Mouse (Mus musculus) midbrain, embryonic 15.5 days (tissue): Measurements from ENCODE around the gene Kcng3. TPM values are rescaled to one million over a fixed set of nuclear protein-coding genes. Genes with fewer than 3 reads are reported as not detected.
A peak's percentile ranks its signal among the peaks of the same experiment; 100 is the strongest.

Experiments used
- ATAC-seq: fragments of 200-750 bp; cut with Nextera tagmentation; replicated peaks from 2 replicates; pipeline ENCODE4 v1.8.0; 2017; ENCODE audit warnings: moderate TSS enrichment
- H3K27ac ChIP-seq: fragments of 300-500 bp; sonication (generic); 2 replicates; pipeline ENCODE4 v1.5.1; 2015; ENCODE audit warnings: mild to moderate bottlenecking, inconsistent platforms
- H3K27me3 ChIP-seq: fragments of 300-500 bp; sonication (generic); replicated peaks from 2 replicates; pipeline ENCODE4 v1.6.1; 2015; ENCODE audit warnings: inconsistent platforms
- H3K36me3 ChIP-seq: fragments of 300-500 bp; sonication (generic); replicated peaks from 2 replicates; pipeline ENCODE4 v1.6.1; 2015; ENCODE audit warnings: inconsistent platforms
- H3K4me1 ChIP-seq: fragments of 300-500 bp; sonication (generic); 2 replicates; pipeline ENCODE4 v1.6.1; 2015; ENCODE audit warnings: inconsistent platforms
- H3K4me2 ChIP-seq: fragments of 300-500 bp; sonication (generic); 2 replicates; pipeline ENCODE4 v1.6.1; 2015; ENCODE audit warnings: inconsistent platforms, mild to moderate bottlenecking, moderate library complexity
- H3K4me3 ChIP-seq: fragments of 300-500 bp; sonication (generic); 2 replicates; pipeline ENCODE4 v1.5.1; 2015; ENCODE audit warnings: mild to moderate bottlenecking, inconsistent platforms
- H3K9ac ChIP-seq: fragments of 300-500 bp; sonication (generic); 2 replicates; pipeline ENCODE4 v1.6.1; 2015; ENCODE audit warnings: mild to moderate bottlenecking, inconsistent platforms
- H3K9me3 ChIP-seq: fragments of 300-500 bp; sonication (generic); 2 replicates; pipeline ENCODE4 v1.6.1; 2016; ENCODE audit warnings: inconsistent platforms
- WGBS: fragments of 180-500 bp; shearing (Covaris S2); methylation state at CpG from one replicate; pipeline ENCODE4 v1.1.7; 2015; ENCODE audit warnings: mixed read lengths; 5-methylcytosine and 5-hydroxymethylcytosine counted together
- polyA plus RNA-seq: library from polyadenylated mRNA; unstranded; fragments of >200 nt; fragmentation: Nextera tagmentation; extraction: Ambion mirVana; gene quantifications from 2 replicates; pipeline ENCODE4 v1.2.1, GENCODE M21; 2015

Kcng3 gene
- polyA plus RNA-seq, 1 experiment from 2014 or later = 0.06 TPM

GRCm38 (mm10) chr17:83565506-83565905 lies 66.2 kb downstream of the Kcng3 start:
- Histone ChIP-seq H3K36me3 (no peaks in the 10 kb centered on the region), H3K27ac (no peak overlapping the region), H3K9me3 (no peaks in the 10 kb centered on the region), H3K4me3 (no peak overlapping the region), H3K4me1 (no peaks in the 10 kb centered on the region), H3K9ac (no peak overlapping the region), H3K4me2 (no peak overlapping the region), H3K27me3 (no peaks in the 10 kb centered on the region)
- peak; percentile 64; the same call in 1 of the 2 replicates for ATAC-seq
- 52% methylated on average over 4 of the region's 4 CpGs for WGBS

DNA sequence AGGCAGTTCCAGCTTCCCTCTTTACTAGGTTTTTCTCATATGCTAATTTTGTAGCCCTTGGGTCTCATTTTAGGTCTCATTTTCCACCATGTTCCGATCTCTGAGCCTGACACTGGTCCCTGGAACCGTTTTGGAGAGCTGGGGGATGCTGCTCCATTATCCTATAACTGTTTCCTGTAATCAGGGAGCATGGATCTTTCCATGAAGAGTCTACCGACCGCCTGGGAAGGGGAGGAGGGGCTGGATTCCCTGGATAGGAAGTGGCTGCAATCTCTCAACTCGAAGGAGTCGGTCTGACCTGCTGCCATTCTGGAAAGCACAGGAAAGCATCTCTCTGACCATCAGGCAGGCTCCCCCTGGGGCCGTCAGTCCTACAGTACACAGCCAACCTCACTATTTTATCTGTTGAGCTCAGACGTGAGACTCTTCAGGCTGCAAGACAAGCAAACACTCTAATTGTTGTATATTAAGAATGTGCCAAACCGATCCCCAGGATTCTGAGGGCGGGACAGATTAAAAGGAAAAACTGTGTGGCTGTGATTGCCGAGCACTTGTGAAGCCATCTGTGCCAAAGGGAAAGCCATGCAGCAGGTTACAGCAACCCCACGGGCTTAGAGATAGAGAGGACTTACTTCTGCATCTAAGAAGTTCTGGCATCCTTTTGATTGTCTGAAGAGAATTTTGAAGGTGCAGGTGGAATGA lies 67.4 kb downstream of the Kcng3 start:
- H3K4me3 ChIP-seq = no peak overlapping the region
- no peaks in the 10 kb centered on the region for H3K36me3 ChIP-seq
- no peaks in the 10 kb centered on the region for H3K9me3 ChIP-seq
- H3K4me2 ChIP-seq = no peak overlapping the region
- no peaks in the 10 kb centered on the region for H3K27me3 ChIP-seq
- H3K27ac ChIP-seq = no peak overlapping the region
- H3K9ac ChIP-seq = no peak overlapping the region
- WGBS = 66% methylated on average over 12 of the region's 12 CpGs
- ATAC-seq = no peak
- no peaks in the 10 kb centered on the region for H3K4me1 ChIP-seq

DNA sequence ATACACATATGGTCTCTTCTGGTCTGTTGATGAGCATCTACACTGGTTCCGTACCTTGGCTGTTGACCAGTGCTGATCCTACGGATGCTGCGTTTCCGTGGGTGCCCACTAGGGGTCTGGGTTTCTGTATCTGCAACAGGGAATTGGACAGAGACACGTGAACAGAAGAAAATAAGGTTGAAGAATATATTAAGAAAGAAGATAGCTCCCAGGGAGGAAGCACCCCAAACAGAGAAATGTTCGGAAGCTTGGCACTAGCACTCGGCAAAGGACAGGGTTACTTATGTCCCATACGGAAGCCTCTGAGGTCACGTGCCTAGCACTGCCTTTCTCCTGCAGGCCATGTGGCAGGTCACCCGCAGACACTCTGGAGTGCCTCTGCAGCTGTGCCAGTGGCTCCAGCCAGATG lies 68.0 kb downstream of the Kcng3 start:
- 0 out of 2 replicates have a peak, but pooled peaks have one; percentile 27 for ATAC-seq
- Histone ChIP-seq H3K4me1 (no peaks in the 10 kb centered on the region), H3K9me3 (no peaks in the 10 kb centered on the region), H3K36me3 (no peaks in the 10 kb centered on the region), H3K4me2 (no peak overlapping the region), H3K4me3 (no peak overlapping the region), H3K27ac (no peak overlapping the region), H3K27me3 (no peaks in the 10 kb centered on the region), H3K9ac (no peak overlapping the region)
- 53% methylated on average over 10 of the region's 10 CpGs for WGBS

DNA sequence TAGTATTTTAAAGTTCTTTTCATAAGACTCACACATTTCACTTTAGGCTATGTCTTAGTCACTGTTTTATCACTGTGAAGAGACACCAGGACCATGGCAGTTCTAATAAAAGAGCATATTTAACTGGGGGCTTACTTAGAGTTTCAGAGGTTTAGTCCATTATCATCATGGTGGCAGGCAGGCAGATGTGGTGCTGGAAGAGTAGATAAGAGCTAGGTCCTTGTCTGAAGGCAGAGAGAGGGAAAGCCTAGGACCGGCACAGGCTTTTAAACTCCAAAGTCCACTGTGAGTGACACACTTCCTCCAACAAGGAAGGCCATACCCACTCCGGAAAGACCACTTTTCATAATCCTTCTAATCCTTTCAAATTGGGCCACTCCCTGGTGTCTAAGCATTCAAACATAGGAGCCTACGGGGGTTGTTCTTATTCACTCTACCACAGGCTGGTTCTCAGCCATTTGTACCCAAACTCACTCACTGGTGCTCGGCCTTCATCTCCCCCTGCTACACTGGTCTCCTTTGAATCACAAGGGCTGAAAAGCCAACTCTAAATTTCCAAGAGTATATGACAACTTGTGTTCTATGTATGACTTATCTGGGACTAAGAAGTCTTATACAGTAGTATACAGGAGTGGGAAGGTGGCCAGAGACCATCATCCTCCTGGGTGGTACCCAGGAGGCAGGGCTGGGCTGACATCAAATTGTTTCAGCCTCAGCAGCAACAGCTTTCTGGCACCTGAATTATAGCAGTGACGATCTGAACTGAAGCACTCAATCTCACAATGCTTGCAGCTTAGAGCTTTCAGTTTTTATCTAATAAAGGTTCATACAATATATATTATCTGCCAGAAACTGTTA lies 69.3 kb downstream of the Kcng3 start:
- Histone ChIP-seq H3K4me3 (no peak overlapping the region), H3K4me2 (no peak overlapping the region), H3K36me3 (no peaks in the 10 kb centered on the region), H3K9ac (no peak overlapping the region), H3K4me1 (no peaks in the 10 kb centered on the region), H3K27ac (no peak overlapping the region), H3K9me3 (no peaks in the 10 kb centered on the region), H3K27me3 (no peaks in the 10 kb centered on the region)
- WGBS = 91% methylated on average over 5 of the region's 5 CpGs
- ATAC-seq = no peak

GRCm38 (mm10) chr17:83559081-83559480 lies 72.6 kb downstream of the Kcng3 start:
- Histone ChIP-seq H3K27ac (no peak overlapping the region), H3K27me3 (no peaks in the 10 kb centered on the region), H3K9ac (no peak overlapping the region), H3K4me2 (no peak overlapping the region), H3K4me3 (no peak overlapping the region), H3K4me1 (no peaks in the 10 kb centered on the region), H3K36me3 (no peaks in the 10 kb centered on the region), H3K9me3 (no peaks in the 10 kb centered on the region)
- ATAC-seq = no peak
- 47% methylated on average over 8 of the region's 8 CpGs for WGBS

DNA sequence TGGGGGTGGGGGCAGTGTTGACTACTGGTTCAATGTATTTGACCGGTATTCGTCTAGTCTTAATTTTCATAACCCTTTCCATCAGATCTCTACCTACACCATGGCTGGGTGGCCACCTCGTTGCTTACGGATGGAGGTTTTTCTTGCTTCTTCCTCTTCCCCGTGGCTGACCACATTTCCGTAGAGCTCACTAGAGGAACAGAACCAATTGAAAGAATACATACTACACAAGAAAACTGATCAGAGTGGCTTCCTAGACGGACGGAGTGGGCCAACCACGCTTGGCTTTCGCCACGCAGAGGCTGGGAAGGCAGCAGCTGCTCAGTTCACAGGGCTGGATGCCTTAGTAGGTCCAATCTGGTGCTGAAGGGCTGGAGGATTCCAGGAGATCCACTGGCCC lies 75.9 kb downstream of the Kcng3 start:
- no peaks in the 10 kb centered on the region for H3K9me3 ChIP-seq
- no peaks in the 10 kb centered on the region for H3K27me3 ChIP-seq
- H3K4me2 ChIP-seq = no peak overlapping the region
- no peak overlapping the region for H3K9ac ChIP-seq
- ATAC-seq = no peak
- H3K4me1 ChIP-seq = no peaks in the 10 kb centered on the region
- H3K36me3 ChIP-seq = no peaks in the 10 kb centered on the region
- H3K27ac ChIP-seq = no peak overlapping the region
- 96% methylated on average over 11 of the region's 11 CpGs for WGBS
- H3K4me3 ChIP-seq = no peak overlapping the region

- Histone ChIP-seq H3K27me3 (no peaks in the 10 kb centered on the region), H3K4me1 (no peaks in the 10 kb centered on the region), H3K9ac (no peak overlapping the region), H3K9me3 (no peaks in the 10 kb centered on the region), H3K36me3 (no peaks in the 10 kb centered on the region), H3K4me3 (no peak overlapping the region), H3K4me2 (no peak overlapping the region), H3K27ac (no peak overlapping the region)
- no peak for ATAC-seq
- 92% methylated on average over 7 of the region's 7 CpGs for WGBS
Observed at GRCm38 (mm10) chr17:83554997-83555396, 76.7 kb downstream of the Kcng3 start.

DNA sequence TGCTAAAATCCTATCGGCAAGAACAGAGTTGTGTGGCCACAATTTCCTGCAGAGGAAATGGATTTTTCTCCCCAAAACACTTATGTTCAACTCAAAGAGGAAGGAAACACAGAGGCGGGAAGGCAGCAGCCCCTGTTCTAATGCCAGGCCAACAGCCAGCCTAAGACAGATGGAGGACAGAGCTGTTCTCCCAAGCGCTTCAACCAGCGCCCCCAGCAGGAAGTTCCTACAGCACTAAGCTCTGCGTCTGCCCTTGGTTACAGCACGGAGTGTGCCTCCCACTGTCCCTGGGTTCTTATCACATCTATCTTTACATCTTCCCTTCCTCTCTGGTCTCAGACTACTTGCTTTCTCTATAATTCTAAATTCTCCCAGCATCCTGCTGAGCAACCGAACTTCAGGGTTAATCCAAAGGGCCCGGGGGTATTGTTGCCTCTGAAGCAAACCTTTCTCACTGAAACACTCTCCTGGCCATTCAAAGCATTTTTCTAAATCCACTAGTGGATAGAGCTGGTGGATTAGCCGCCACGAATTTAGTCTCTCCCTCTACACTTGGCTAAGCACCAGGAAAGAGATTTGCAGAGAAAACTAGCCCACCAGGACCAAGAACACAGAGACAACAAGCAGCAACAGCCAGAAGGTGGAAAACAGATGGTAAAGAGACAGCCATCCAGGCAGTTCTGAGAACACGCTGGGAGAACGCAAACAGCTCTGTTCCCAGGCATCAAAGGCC lies 83.0 kb downstream of the Kcng3 start:
- H3K9me3 ChIP-seq = no peaks in the 10 kb centered on the region
- peaks cover 8% of the 10 kb centered on the region; the same call in 1 of the 2 replicates for H3K27me3 ChIP-seq
- H3K9ac ChIP-seq = no peak overlapping the region
- peak overlapping the region; percentile 5 for H3K4me2 ChIP-seq
- 15% methylated on average over 12 of the region's 12 CpGs for WGBS
- no peaks in the 10 kb centered on the region for H3K36me3 ChIP-seq
- no peak overlapping the region for H3K4me3 ChIP-seq
- peak overlapping the region; percentile 48 for H3K27ac ChIP-seq
- H3K4me1 ChIP-seq = peaks cover 33% of the 10 kb centered on the region
- peak; percentile 40; the same call in 1 of the 2 replicates for ATAC-seq

DNA sequence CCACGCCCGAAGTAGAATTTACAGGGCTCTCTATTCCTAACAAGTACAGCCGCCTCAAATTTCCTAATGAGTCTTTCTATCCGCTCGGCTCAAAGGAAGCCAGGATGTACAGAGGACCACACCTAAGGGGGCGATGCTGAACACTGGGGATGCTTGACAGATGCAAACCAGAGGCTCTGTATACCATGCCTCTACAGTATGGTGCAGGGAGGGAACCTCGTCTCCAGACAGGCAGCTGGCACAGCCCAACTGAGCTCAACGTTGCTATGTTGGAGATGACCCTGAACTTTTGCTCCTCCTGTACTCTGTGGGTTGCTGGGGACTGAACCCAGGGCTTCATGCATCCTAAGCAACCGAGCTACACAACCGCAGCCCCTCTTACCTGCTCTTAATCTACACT lies 84.5 kb downstream of the Kcng3 start:
- WGBS = 47% methylated on average over 10 of the region's 10 CpGs

GRCm38 (mm10) chr17:83545756-83546742 lies 85.6 kb downstream of the Kcng3 start:
- peaks cover 33% of the 10 kb centered on the region for H3K4me1 ChIP-seq
- H3K27me3 ChIP-seq = peaks cover 8% of the 10 kb centered on the region; the same call in 1 of the 2 replicates
- peak overlapping the region; percentile 20; the same call in 1 of the 2 replicates for H3K4me3 ChIP-seq
- H3K36me3 ChIP-seq = no peaks in the 10 kb centered on the region
- 4% methylated on average over 35 of the region's 35 CpGs for WGBS
- peak; percentile 64 for ATAC-seq
- peak overlapping the region; percentile 16; the same call in 1 of the 2 replicates for H3K9ac ChIP-seq
- peak overlapping the region; percentile 42 for H3K4me2 ChIP-seq
- peak overlapping the region; percentile 45 for H3K27ac ChIP-seq
- no peaks in the 10 kb centered on the region for H3K9me3 ChIP-seq

More for the DNA sequence above, 84.5 kb downstream of the Kcng3 start:
- H3K4me3 ChIP-seq = no peak overlapping the region
- no peak overlapping the region for H3K27ac ChIP-seq
- no peak overlapping the region for H3K4me2 ChIP-seq
- no peak overlapping the region for H3K9ac ChIP-seq
- H3K36me3 ChIP-seq = no peaks in the 10 kb centered on the region
- peaks cover 8% of the 10 kb centered on the region; the same call in 1 of the 2 replicates for H3K27me3 ChIP-seq
- peaks cover 33% of the 10 kb centered on the region for H3K4me1 ChIP-seq
- H3K9me3 ChIP-seq = no peaks in the 10 kb centered on the region
- peak; percentile 34; the same call in 1 of the 2 replicates for ATAC-seq

DNA sequence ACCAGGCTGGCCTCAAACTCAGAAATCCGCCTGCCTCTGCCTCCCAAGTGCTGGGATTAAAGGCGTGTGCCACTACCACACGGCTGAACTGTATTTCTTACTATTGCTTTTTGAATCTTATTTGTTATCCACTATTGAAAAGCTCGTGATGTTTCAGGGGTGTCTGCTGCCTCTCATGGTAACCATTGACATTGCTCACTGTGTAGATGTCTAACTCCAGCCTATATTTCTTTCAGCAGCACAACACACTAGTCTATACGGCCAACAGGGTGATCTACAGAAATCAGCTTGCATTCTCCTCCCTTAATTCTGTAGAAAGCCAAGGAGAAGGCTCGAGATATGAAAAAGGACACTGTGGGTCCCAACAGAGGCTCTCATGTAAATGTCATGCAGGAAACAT lies 86.4 kb downstream of the Kcng3 start:
- Histone ChIP-seq H3K4me3 (no peak overlapping the region), H3K9me3 (no peaks in the 10 kb centered on the region), H3K36me3 (no peaks in the 10 kb centered on the region), H3K27me3 (peaks cover 8% of the 10 kb centered on the region; the same call in 1 of the 2 replicates), H3K4me2 (peak overlapping the region; percentile 42; the same call in 1 of the 2 replicates), H3K4me1 (peaks cover 33% of the 10 kb centered on the region), H3K27ac (0 out of 2 replicates have a peak overlapping the region, but pooled peaks have one; percentile 45), H3K9ac (no peak overlapping the region)
- whole genome bisulfite sequencing = 64% methylated on average over 6 of the region's 6 CpGs
- no peak for ATAC-seq
